Mouse (Mus musculus): Measurements from ENCODE around the gene Rps10. TPM values are rescaled to one million over a fixed set of nuclear protein-coding genes. Genes with fewer than 3 reads are reported as not detected.
"Not testable (repeated sequence)": the region's sequence is repeated elsewhere in the genome, so short reads cannot be mapped to it uniquely, and the experiment has no call there.

The Rps10 gene
- polyA plus RNA-seq, 1 experiment from 2014 or later = 868 TPM

GRCm38 (mm10) chr17:27642491-27643062 is 6.1 kb upstream of the Rps10 start:
- H3K9me3 ChIP-seq = no peaks in the 10 kb centered on the region
- peaks cover 17% of the 10 kb centered on the region for H3K4me1 ChIP-seq
- no peaks in the 10 kb centered on the region for H3K27me3 ChIP-seq
- H3K4me2 ChIP-seq = peak overlapping the region; percentile 23; the same call in 1 of the 2 replicates
- ATAC-seq (ENCODE audit: borderline replicate concordance, extremely low read depth, low FRiP score, low TSS enrichment) = peak; percentile 76; the same call in 1 of the 2 replicates
- H3K27ac ChIP-seq = peak overlapping the region; percentile 61
- WGBS = 14% methylated on average over 12 of the region's 12 CpGs
- no peak overlapping the region; the same call in 1 of the 2 replicates for H3K9ac ChIP-seq
- no peak overlapping the region for H3K4me3 ChIP-seq
- H3K36me3 ChIP-seq = no peaks in the 10 kb centered on the region

- ATAC-seq (ENCODE audit: borderline replicate concordance, extremely low read depth, low FRiP score, low TSS enrichment); H3K9me3 ChIP-seq: not testable (repeated sequence)
- 79% methylated on average over 6 of the region's 6 CpGs for WGBS
These were observed 3.4 kb upstream of the Rps10 start for GRCm38 (mm10) chr17:27639851-27640250.

GRCm38 (mm10) chr17:27638921-27639332 is 2.5 kb upstream of the Rps10 start:
- Histone ChIP-seq H3K9me3 (no peaks in the 10 kb centered on the region), H3K36me3 (no peaks in the 10 kb centered on the region), H3K4me1 (peaks cover 32% of the 10 kb centered on the region), H3K27ac (no peak overlapping the region), H3K9ac (no peak overlapping the region), H3K27me3 (no peaks in the 10 kb centered on the region), H3K4me3 (no peak overlapping the region), H3K4me2 (no peak overlapping the region)
- 78% methylated on average over 20 of the region's 20 CpGs for WGBS
- ATAC-seq (ENCODE audit: borderline replicate concordance, extremely low read depth, low FRiP score, low TSS enrichment) = no peak

More at GRCm38 (mm10) chr17:27639851-27640250, 3.4 kb upstream of the Rps10 start:
- not testable (repeated sequence) for H3K27me3 ChIP-seq, H3K27ac ChIP-seq, H3K9ac ChIP-seq, H3K36me3 ChIP-seq, H3K4me2 ChIP-seq, H3K4me3 ChIP-seq
- peaks cover 31% of the 10 kb centered on the region for H3K4me1 ChIP-seq

GRCm38 (mm10) chr17:27637333-27637732 is 864 bp upstream of the Rps10 start:
- H3K4me1 ChIP-seq = peaks cover 32% of the 10 kb centered on the region
- H3K36me3 ChIP-seq = peaks cover 11% of the 10 kb centered on the region
- ATAC-seq (ENCODE audit: borderline replicate concordance, extremely low read depth, low FRiP score, low TSS enrichment) = no peak
- no peak overlapping the region for H3K4me3 ChIP-seq
- no peaks in the 10 kb centered on the region for H3K27me3 ChIP-seq
- no peak overlapping the region for H3K4me2 ChIP-seq
- 53% methylated on average over 9 of the region's 9 CpGs for WGBS
- H3K27ac ChIP-seq = no peak overlapping the region
- no peaks in the 10 kb centered on the region for H3K9me3 ChIP-seq
- no peak overlapping the region for H3K9ac ChIP-seq

- Histone ChIP-seq H3K4me3 (peak overlapping the region; percentile 88), H3K4me2 (peak overlapping the region; percentile 64), H3K27ac (peak overlapping the region; percentile 86), H3K36me3 (peaks cover 29% of the 10 kb centered on the region), H3K9ac (peak overlapping the region; percentile 13; the same call in 1 of the 2 replicates), H3K4me1 (peaks cover 37% of the 10 kb centered on the region)
- WGBS = 30% methylated on average over 9 of the region's 9 CpGs
- not testable (repeated sequence) for H3K27me3 ChIP-seq; ATAC-seq (ENCODE audit: borderline replicate concordance, extremely low read depth, low FRiP score, low TSS enrichment); H3K9me3 ChIP-seq
These were observed 930 bp downstream of the Rps10 start for GRCm38 (mm10) chr17:27635575-27635903.

GRCm38 (mm10) chr17:27634871-27635574 is 1.4 kb downstream of the Rps10 start, which contains the start of gene RPS10-NUDT3:
Gene RPS10-NUDT3, minus strand, starts transcription at chr17:27635222.
- Histone ChIP-seq H3K27ac (peak within 1 kb of the TSS; percentile 86), H3K9ac (peak within 1 kb of the TSS; percentile 92), H3K4me3 (peak within 1 kb of the TSS; percentile 88), H3K36me3 (peaks cover 34% of the 10 kb centered on the region), H3K4me1 (peaks cover 37% of the 10 kb centered on the region), H3K9me3 (no peaks in the 10 kb centered on the region), H3K4me2 (peak within 1 kb of the TSS; percentile 64), H3K27me3 (no peaks in the 10 kb centered on the region)
- WGBS = 1% methylated on average over 67 of the region's 72 CpGs
- peak; percentile 97 for ATAC-seq (ENCODE audit: borderline replicate concordance, extremely low read depth, low FRiP score, low TSS enrichment)

- ATAC-seq (ENCODE audit: borderline replicate concordance, extremely low read depth, low FRiP score, low TSS enrichment) = no peak
- H3K9ac ChIP-seq = no peak overlapping the region
- H3K4me3 ChIP-seq = no peak overlapping the region
- peaks cover 23% of the 10 kb centered on the region for H3K4me1 ChIP-seq
- H3K27ac ChIP-seq = no peak overlapping the region
- no peaks in the 10 kb centered on the region for H3K9me3 ChIP-seq
- WGBS = 67% methylated on average over 2 of the region's 2 CpGs
- H3K4me2 ChIP-seq = no peak overlapping the region
- peaks cover 41% of the 10 kb centered on the region for H3K36me3 ChIP-seq
- H3K27me3 ChIP-seq = no peaks in the 10 kb centered on the region
These were observed 7.0 kb downstream of the Rps10 start for GRCm38 (mm10) chr17:27629249-27630020.

GRCm38 (mm10) chr17:27628376-27628775 is 8.1 kb downstream of the Rps10 start:
- ATAC-seq (ENCODE audit: borderline replicate concordance, extremely low read depth, low FRiP score, low TSS enrichment) = no peak
- WGBS = 86% methylated on average over 8 of the region's 8 CpGs

GRCm38 (mm10) chr17:27627451-27627850 is 9.0 kb downstream of the Rps10 start:
- no peak overlapping the region for H3K4me3 ChIP-seq
- H3K27me3 ChIP-seq = no peaks in the 10 kb centered on the region
- no peak overlapping the region for H3K27ac ChIP-seq
- H3K4me2 ChIP-seq = no peak overlapping the region
- H3K9ac ChIP-seq = no peak overlapping the region
- peaks cover 32% of the 10 kb centered on the region for H3K36me3 ChIP-seq
- no peak for ATAC-seq (ENCODE audit: borderline replicate concordance, extremely low read depth, low FRiP score, low TSS enrichment)
- 39% methylated on average over 5 of the region's 5 CpGs for WGBS
- H3K4me1 ChIP-seq = peaks cover 13% of the 10 kb centered on the region
- H3K9me3 ChIP-seq = no peaks in the 10 kb centered on the region

More at GRCm38 (mm10) chr17:27628376-27628775, 8.1 kb downstream of the Rps10 start:
- Histone ChIP-seq H3K4me2 (no peak overlapping the region), H3K36me3 (peaks cover 41% of the 10 kb centered on the region), H3K27ac (no peak overlapping the region), H3K4me1 (peaks cover 22% of the 10 kb centered on the region), H3K9me3 (no peaks in the 10 kb centered on the region), H3K4me3 (no peak overlapping the region), H3K27me3 (no peaks in the 10 kb centered on the region), H3K9ac (no peak overlapping the region)

GRCm38 (mm10) chr17:27626681-27627080 is 9.8 kb downstream of the Rps10 start:
- Histone ChIP-seq H3K4me3 (no peak overlapping the region), H3K9me3 (no peaks in the 10 kb centered on the region), H3K4me1 (peaks cover 6% of the 10 kb centered on the region; the same call in 1 of the 2 replicates), H3K36me3 (peaks cover 24% of the 10 kb centered on the region), H3K9ac (no peak overlapping the region), H3K4me2 (no peak overlapping the region), H3K27ac (no peak overlapping the region), H3K27me3 (no peaks in the 10 kb centered on the region)
- no peak for ATAC-seq (ENCODE audit: borderline replicate concordance, extremely low read depth, low FRiP score, low TSS enrichment)
- WGBS = 18% methylated on average over 5 of the region's 5 CpGs

- peaks cover 15% of the 10 kb centered on the region for H3K4me1 ChIP-seq
- no peaks in the 10 kb centered on the region for H3K9me3 ChIP-seq
- H3K36me3 ChIP-seq = peaks cover 14% of the 10 kb centered on the region
- no peak overlapping the region for H3K9ac ChIP-seq
- no peak overlapping the region for H3K27ac ChIP-seq
- 53% methylated on average over 7 of the region's 7 CpGs for WGBS
- H3K4me3 ChIP-seq = no peak overlapping the region
- H3K4me2 ChIP-seq = no peak overlapping the region
- no peak for ATAC-seq (ENCODE audit: borderline replicate concordance, extremely low read depth, low FRiP score, low TSS enrichment)
- no peaks in the 10 kb centered on the region for H3K27me3 ChIP-seq
These were observed 10.8 kb downstream of the Rps10 start for GRCm38 (mm10) chr17:27625455-27626251.
